Mouse (Mus musculus): ENCODE measurements around the gene Apbb2.

DNA sequence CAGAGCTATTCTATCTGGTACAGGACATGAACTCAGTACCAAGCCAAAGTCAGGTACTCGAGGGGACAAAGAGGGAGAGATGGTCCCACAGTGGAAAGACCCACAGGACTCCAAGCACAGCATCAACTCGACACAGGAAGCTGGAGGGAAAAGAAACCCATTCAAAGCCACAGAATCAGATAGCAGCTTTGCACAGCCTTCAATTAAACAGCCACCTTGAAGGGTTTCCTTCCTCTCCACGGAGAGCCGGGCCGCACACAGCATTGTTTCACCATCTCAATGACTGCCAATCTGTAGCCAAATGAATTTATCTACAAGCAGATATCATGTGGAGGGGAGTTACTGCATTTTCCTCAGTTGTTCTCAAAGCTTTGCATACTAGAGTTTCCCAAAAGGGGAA, 50.6 kb downstream of the Apbb2 start:
- TF ChIP-seq CTCF (conservative IDR thresholded peaks at IDR 0.05; ENCODE audit: insufficient read depth, insufficient read length, low read depth, low read length) (no peak), POLR2A (IDR thresholded peaks at IDR 0.05; ENCODE audit: low read depth, low read length) (no peak)

Measured in kidney, adult 2 months (tissue).